Mouse (Mus musculus): ENCODE data around the gene Fen1. TPM values are rescaled to one million over a fixed set of nuclear protein-coding genes. Genes with fewer than 3 reads are reported as not detected.

Fen1 gene
- polyA plus RNA-seq, 1 experiment, result 18.8 TPM

- H3K36me3 ChIP-seq (replicated peaks; ENCODE audit: low read length), result no peaks in the 10 kb centered on the region
These were observed 40.1 kb downstream of the Fen1 start for GRCm38 (mm10) chr19:10163896-10164295.

GRCm38 (mm10) chr19:10157725-10158124, 46.2 kb downstream of the Fen1 start:
- Histone ChIP-seq H3K9me3 (peaks cover 7% of the 10 kb centered on the region), H3K4me3 (replicated peaks) (no peak overlapping the region), H3K4me1 (peaks cover 13% of the 10 kb centered on the region), H3K36me3 (replicated peaks; ENCODE audit: low read length) (no peaks in the 10 kb centered on the region), H3K27me3 (replicated peaks) (peaks cover 4% of the 10 kb centered on the region)
- TF ChIP-seq GATA1 (IDR thresholded peaks at IDR 0.05; ENCODE audit: borderline replicate concordance, low read length), result no peak
- no peak for TF ChIP-seq FLI1 (IDR thresholded peaks at IDR 0.05; ENCODE audit: low read length)

More at GRCm38 (mm10) chr19:10163896-10164295, 40.1 kb downstream of the Fen1 start:
- Histone ChIP-seq H3K4me3 (replicated peaks) (no peak overlapping the region), H3K27me3 (replicated peaks) (no peaks in the 10 kb centered on the region), H3K9me3 (peaks cover 9% of the 10 kb centered on the region), H3K4me1 (peaks cover 36% of the 10 kb centered on the region)
- no peak for TF ChIP-seq FLI1 (IDR thresholded peaks at IDR 0.05; ENCODE audit: low read length)
- TF ChIP-seq GATA1 (IDR thresholded peaks at IDR 0.05; ENCODE audit: borderline replicate concordance, low read length), result no peak

- peaks cover 15% of the 10 kb centered on the region for H3K27me3 ChIP-seq (replicated peaks)
- TF ChIP-seq GATA1 (IDR thresholded peaks at IDR 0.05; ENCODE audit: borderline replicate concordance, low read length) (no peak), FLI1 (IDR thresholded peaks at IDR 0.05; ENCODE audit: low read length) (no peak)
- H3K4me1 ChIP-seq, result peaks cover 30% of the 10 kb centered on the region
- no peak overlapping the region for H3K4me3 ChIP-seq (replicated peaks)
- H3K36me3 ChIP-seq (replicated peaks; ENCODE audit: low read length), result no peaks in the 10 kb centered on the region
- no peaks in the 10 kb centered on the region for H3K9me3 ChIP-seq
These were observed 54.8 kb downstream of the Fen1 start for GRCm38 (mm10) chr19:10149189-10149588.

Other genes with a start within 250 kb of the Fen1 start
- 7,037 and 23,567 TPM in 2 replicates for gene Fth1, start 223.6 kb downstream of the Fen1 start, polyA plus RNA-seq (2012; ENCODE audit: insufficient read depth, low replicate concordance)
- gene Best1, start 202.5 kb downstream of the Fen1 start, polyA plus RNA-seq (2012; ENCODE audit: insufficient read depth, low replicate concordance), result not detected in 2 replicates
- gene Rab3il1, start 202.5 kb downstream of the Fen1 start, polyA plus RNA-seq (2012; ENCODE audit: insufficient read depth, low replicate concordance), result 2.0 and 8.8 TPM in 2 replicates
- gene Fads3, start 162.6 kb downstream of the Fen1 start, polyA plus RNA-seq (2012; ENCODE audit: insufficient read depth, low replicate concordance), result 3.6 and 19.1 TPM in 2 replicates
- gene Fads2, start 102.4 kb downstream of the Fen1 start, polyA plus RNA-seq (2012; ENCODE audit: insufficient read depth, low replicate concordance), result 111 and 271 TPM in 2 replicates
- 76.5 and 120 TPM in 2 replicates for gene Fads1, start 21.3 kb downstream of the Fen1 start, polyA plus RNA-seq (2012; ENCODE audit: insufficient read depth, low replicate concordance)
- 17.7 TPM in 1 of 2 replicates, not detected in the other for gene Tmem258, start 155 bp downstream of the Fen1 start, polyA plus RNA-seq (2012; ENCODE audit: insufficient read depth, low replicate concordance)
- gene Myrf, start 36.6 kb upstream of the Fen1 start, polyA plus RNA-seq (2012; ENCODE audit: insufficient read depth, low replicate concordance), result 0.34 and 0.56 TPM in 2 replicates
- gene Dagla, start 100.7 kb upstream of the Fen1 start, polyA plus RNA-seq (2012; ENCODE audit: insufficient read depth, low replicate concordance), result 0.29 and 1.1 TPM in 2 replicates
- not detected in 2 replicates for gene Syt7, start 184.9 kb upstream of the Fen1 start, polyA plus RNA-seq (2012; ENCODE audit: insufficient read depth, low replicate concordance)